In the genomic region with DNA sequence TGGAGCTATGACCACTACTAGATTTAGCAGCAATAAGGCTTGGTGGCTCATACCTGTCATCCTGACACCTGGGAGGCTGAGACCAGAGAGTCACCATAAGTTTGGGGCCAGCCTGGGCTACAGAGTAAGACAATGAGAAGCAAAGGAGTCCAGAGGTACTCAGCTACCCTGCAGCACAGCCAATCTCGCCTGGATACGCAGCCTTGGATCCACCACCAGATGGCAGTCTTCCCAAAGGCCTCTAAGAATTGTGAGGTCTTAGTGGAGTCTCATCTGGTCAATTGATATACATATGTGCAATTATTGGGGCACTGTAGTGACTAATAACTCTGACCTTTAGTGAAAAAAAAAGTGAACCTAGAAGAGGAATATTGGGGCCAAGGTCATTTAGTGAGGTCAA, we compare ENCODE assay signal across 8 mouse cellular contexts. TPM values are rescaled to one million over a fixed set of nuclear protein-coding genes. Genes with fewer than 3 reads are reported as not detected.
DNase-seq lines count a peak whose midpoint lies in the region; ATAC-seq and TF ChIP-seq lines count a peak whose summit lies in the region.

No protein-coding gene starts in this region.

- peak; percentile 42 for ATAC-seq in forebrain, embryonic 15.5 days (replicated peaks)
- peak; percentile 61 for ATAC-seq in neural tube, embryonic 14.5 days (ENCODE audit: low read depth)

- no peaks in the 10 kb centered on the region for H3K36me3 ChIP-seq in CH12.LX (replicated peaks in 1 of 2; ENCODE audit: control insufficient read depth in 1 of 2, insufficient read depth in 1 of 2, low read length in 1 of 2)
- no peaks in the 10 kb centered on the region for H3K36me3 ChIP-seq in forebrain, embryonic 15.5 days
- no peaks in the 10 kb centered on the region for H3K36me3 ChIP-seq in neural tube, embryonic 14.5 days (ENCODE audit: control insufficient read depth, insufficient read depth, low read length)

- peak; percentile 71 for TF ChIP-seq RAD21 in CH12.LX (IDR thresholded peaks at IDR 0.05; ENCODE audit: low read depth, low read length)

- H3K27ac ChIP-seq in CH12.LX (ENCODE audit: insufficient read depth, low read depth) = no peak overlapping the region
- peak overlapping the region; percentile 73 for H3K27ac ChIP-seq in forebrain, embryonic 15.5 days (replicated peaks)
- H3K27ac ChIP-seq in neural tube, embryonic 14.5 days (ENCODE audit: low read depth, low read length) = peak overlapping the region; percentile 22; the same call in 1 of the 2 replicates

- H3K4me3 ChIP-seq in CH12.LX (replicated peaks in 1 of 3; ENCODE audit: low read depth in 2 of 3, low read length in 2 of 3, poor library complexity in 1 of 3) = no peak overlapping the region
- no peak overlapping the region for H3K4me3 ChIP-seq in forebrain, embryonic 15.5 days
- H3K4me3 ChIP-seq in neural tube, embryonic 14.5 days (ENCODE audit: low read depth, low read length) = no peak overlapping the region

- H3K4me1 ChIP-seq in CH12.LX (ENCODE audit: control insufficient read depth in 1 of 2, insufficient read depth in 2 of 2) = peaks cover 0 to 4% of the 10 kb centered on the region in 2 experiments; a peak in 1 of 4 replicates
- peaks cover 22% of the 10 kb centered on the region for H3K4me1 ChIP-seq in forebrain, embryonic 15.5 days
- peaks cover 3% of the 10 kb centered on the region; the same call in 1 of the 2 replicates for H3K4me1 ChIP-seq in neural tube, embryonic 14.5 days (ENCODE audit: control insufficient read depth, insufficient read depth, low read length)

- no peak overlapping the region for H3K4me2 ChIP-seq in CH12.LX (ENCODE audit: insufficient read depth, low read depth, poor library complexity, severe bottlenecking)
- H3K4me2 ChIP-seq in forebrain, embryonic 15.5 days (replicated peaks) = no peak overlapping the region
- no peak overlapping the region for H3K4me2 ChIP-seq in neural tube, embryonic 14.5 days (ENCODE audit: low read depth, low read length)

- dilution Hi-C loops in CH12.LX (cut with MboI; ENCODE audit: extremely low pct_ligation_motif_present, extremely low pct_unique_long_range_greater_than_20kb, low sequenced_read_pairs) = no loop called here

- H3K9me3 ChIP-seq in CH12.LX (replicated peaks; ENCODE audit: low read length) = no peaks in the 10 kb centered on the region
- H3K9me3 ChIP-seq in forebrain, embryonic 15.5 days = no peaks in the 10 kb centered on the region
- H3K9me3 ChIP-seq in neural tube, embryonic 14.5 days (ENCODE audit: control insufficient read depth, low read length) = no peaks in the 10 kb centered on the region

- H3K79me2 ChIP-seq in CH12.LX (replicated peaks; ENCODE audit: control insufficient read depth, extremely low read depth, insufficient read depth, poor library complexity, severe bottlenecking) = no peaks in the 10 kb centered on the region

- TF ChIP-seq CTCF in CH12.LX (conservative IDR thresholded peaks at IDR 0.05 in 1 of 2, IDR thresholded peaks at IDR 0.05 in 1 of 2; ENCODE audit: low read depth in 2 of 2, low read length in 2 of 2) = peak; percentile 68 to 86

- DNase-seq in 416B (ENCODE audit: low read depth) (peak; percentile 75), CH12.LX (ENCODE audit: extremely low read depth) (peak; percentile 72)
- peak; percentile 26 for DNase-seq in cerebellum, adult 11 months
- DNase-seq in induced T-regulatory cell, adult 2 months (ENCODE audit: low read depth) = peak; percentile 70
- DNase-seq in lung, adult 18-20 months = peak; percentile 40 to 53
- DNase-seq in Muller cell, postnatal 12 days (ENCODE audit: inconsistent ontology term) = no peak

- TF ChIP-seq POLR2A in CH12.LX (IDR thresholded peaks at IDR 0.05; ENCODE audit: low read depth, low read length) = no peak

- no peak for TF ChIP-seq EP300 in CH12.LX (IDR thresholded peaks at IDR 0.05; ENCODE audit: low read length)

- 10% methylated on average over 2 of the region's 2 CpGs for WGBS in forebrain, embryonic 15.5 days
- 9% methylated on average over 2 of the region's 2 CpGs for WGBS in neural tube, embryonic 14.5 days

- in situ Hi-C loops in CH12.LX (cut with MboI; ENCODE audit: low pct_ligation_motif_present, low pct_unique_long_range_greater_than_20kb, low sequenced_read_pairs) = loop anchor here (10.0 kb wide), 1 partner anchor 275 kb away; no protein-coding TSS in a partner anchor

- peaks cover 60% of the 10 kb centered on the region for H3K27me3 ChIP-seq in CH12.LX (replicated peaks)
- no peaks in the 10 kb centered on the region for H3K27me3 ChIP-seq in forebrain, embryonic 15.5 days
- H3K27me3 ChIP-seq in neural tube, embryonic 14.5 days (ENCODE audit: control insufficient read depth, insufficient read depth, low read length) = no peaks in the 10 kb centered on the region

- no peak overlapping the region for H3K9ac ChIP-seq in CH12.LX (ENCODE audit: insufficient read depth, low read depth)
- H3K9ac ChIP-seq in forebrain, embryonic 15.5 days (replicated peaks) = no peak overlapping the region
- no peak overlapping the region for H3K9ac ChIP-seq in neural tube, embryonic 14.5 days (replicated peaks; ENCODE audit: low read depth, low read length)

TF ChIP-seq in CH12.LX, 34 proteins besides CTCF, POLR2A, EP300 and RAD21:
- TF ChIP-seq SMC3 (IDR thresholded peaks at IDR 0.05; ENCODE audit: low read depth, low read length) (peak; percentile 73), TCF12 (IDR thresholded peaks at IDR 0.05; ENCODE audit: low read depth, low read length) (no peak), MAFK (IDR thresholded peaks at IDR 0.05; ENCODE audit: insufficient replicate concordance, low read length) (no peak), ZC3H11A (IDR thresholded peaks at IDR 0.05; ENCODE audit: low read depth, low read length) (peak; percentile 12; the same call in 1 of the 2 replicates)

RNA-seq across cellular contexts. Expression of gene Rab20, which starts 58.9 kb away (rescaled TPM):
- total RNA-seq in CH12.LX (2012; rRNA removed) = 18.2 and 23.2 TPM in 2 replicates
- 19.0 and 22.8 TPM in 2 replicates for total RNA-seq in CH12.LX (2014; rRNA removed)
- polyA plus RNA-seq in CH12.LX (2012; ENCODE audit: insufficient read length, low read depth) = 12.8 and 17.2 TPM in 2 replicates
- 0.91 and 1.2 TPM in 2 replicates for polyA plus RNA-seq in forebrain, embryonic 15.5 days (2015; fragmentation: Nextera tagmentation; extraction: Ambion mirVana)
- 0.76 TPM in 1 of 2 replicates, not detected in the other for polyA plus RNA-seq in neural tube, embryonic 14.5 days (2014; fragmentation: Nextera tagmentation; extraction: Ambion mirVana)
